Mouse (Mus musculus): ENCODE data around the gene Antxr1. TPM values are rescaled to one million over a fixed set of nuclear protein-coding genes. Genes with fewer than 3 reads are reported as not detected.

Gene Antxr1
- polyA plus RNA-seq, 1 experiment from 2014 or later = 5.5 TPM

DNA sequence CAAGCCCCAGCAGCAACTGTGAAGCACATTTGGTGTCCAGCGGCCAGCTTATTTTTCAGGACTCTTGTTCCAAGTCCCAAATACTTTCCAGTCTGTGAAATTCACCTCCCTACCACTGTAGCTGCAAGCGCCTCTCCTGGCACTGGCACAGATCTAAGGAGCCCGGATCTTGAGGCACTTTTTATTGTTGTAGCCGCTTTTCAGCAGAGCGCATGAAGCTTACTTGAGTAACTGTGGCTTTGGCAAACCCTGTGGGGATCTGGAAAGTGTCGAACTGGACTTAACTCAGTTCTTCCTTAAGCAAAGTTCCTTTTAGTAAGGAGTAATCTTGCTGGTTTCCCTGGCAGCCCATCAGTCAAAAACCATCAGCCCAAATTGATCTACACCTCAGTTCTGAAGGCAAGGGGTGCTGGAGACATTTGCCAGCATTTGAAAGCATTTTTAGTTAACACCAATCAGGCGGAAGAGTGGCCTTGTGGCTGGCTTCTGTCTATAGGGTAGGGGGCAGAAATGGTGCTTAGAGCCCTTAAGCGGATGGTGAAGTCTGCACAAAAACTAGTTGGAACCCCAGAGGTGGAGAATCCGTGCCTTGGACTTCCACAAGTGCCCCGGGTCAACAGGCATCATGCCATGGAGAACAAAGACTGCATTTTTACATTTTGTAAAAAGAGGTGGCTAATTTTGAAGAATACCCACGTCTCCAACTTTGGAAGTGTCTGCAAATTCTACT is 1.1 kb downstream of the Antxr1 start:
- Histone ChIP-seq H3K27ac (no peak overlapping the region), H3K36me3 (replicated peaks; ENCODE audit: control insufficient read depth, insufficient read depth) (no peaks in the 10 kb centered on the region), H3K9ac (peak overlapping the region; percentile 73), H3K9me3 (ENCODE audit: control insufficient read depth, low read length) (no peaks in the 10 kb centered on the region), H3K27me3 (ENCODE audit: control insufficient read depth, insufficient read depth, low read length) (no peaks in the 10 kb centered on the region), H3K4me3 (replicated peaks; ENCODE audit: low read length) (peak overlapping the region; percentile 57), H3K4me2 (replicated peaks) (peak overlapping the region; percentile 80), H3K4me1 (replicated peaks; ENCODE audit: control insufficient read depth, insufficient read depth, low read length) (peaks cover 16% of the 10 kb centered on the region)
- no peak for ATAC-seq (ENCODE audit: low FRiP score)
- peak; percentile 71 for DNase-seq (ENCODE audit: low spot score)
- WGBS = 9% methylated on average over 11 of the region's 11 CpGs

DNA sequence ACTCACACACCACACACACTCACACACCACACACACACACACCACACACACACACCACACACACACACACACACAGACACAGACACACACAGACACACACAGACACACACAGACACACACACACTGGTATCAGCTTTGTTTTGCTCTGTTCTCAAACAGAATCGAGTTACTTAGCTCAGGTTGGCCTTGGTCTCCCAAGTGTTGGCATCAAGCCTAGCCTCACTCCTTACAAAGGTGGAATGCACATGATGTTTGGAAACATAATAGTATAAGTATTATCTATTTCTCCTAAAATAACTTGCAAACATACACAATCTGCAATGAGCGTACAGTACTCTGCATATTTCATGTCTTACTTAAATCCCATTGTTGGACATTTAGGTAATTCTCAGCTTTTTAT is 3.2 kb downstream of the Antxr1 start:
- DNase-seq (ENCODE audit: low spot score) (no peak), ATAC-seq (ENCODE audit: low FRiP score) (no peak)
- 76% methylated on average over 2 of the region's 2 CpGs for WGBS
- Histone ChIP-seq H3K4me2 (replicated peaks) (0 out of 2 replicates have a peak overlapping the region, but pooled peaks have one; percentile 80), H3K9me3 (ENCODE audit: control insufficient read depth, low read length) (no peaks in the 10 kb centered on the region), H3K27me3 (ENCODE audit: control insufficient read depth, insufficient read depth, low read length) (no peaks in the 10 kb centered on the region), H3K27ac (no peak overlapping the region), H3K4me1 (replicated peaks; ENCODE audit: control insufficient read depth, insufficient read depth, low read length) (peaks cover 16% of the 10 kb centered on the region), H3K9ac (no peak overlapping the region), H3K36me3 (replicated peaks; ENCODE audit: control insufficient read depth, insufficient read depth) (no peaks in the 10 kb centered on the region), H3K4me3 (replicated peaks; ENCODE audit: low read length) (no peak overlapping the region)

DNA sequence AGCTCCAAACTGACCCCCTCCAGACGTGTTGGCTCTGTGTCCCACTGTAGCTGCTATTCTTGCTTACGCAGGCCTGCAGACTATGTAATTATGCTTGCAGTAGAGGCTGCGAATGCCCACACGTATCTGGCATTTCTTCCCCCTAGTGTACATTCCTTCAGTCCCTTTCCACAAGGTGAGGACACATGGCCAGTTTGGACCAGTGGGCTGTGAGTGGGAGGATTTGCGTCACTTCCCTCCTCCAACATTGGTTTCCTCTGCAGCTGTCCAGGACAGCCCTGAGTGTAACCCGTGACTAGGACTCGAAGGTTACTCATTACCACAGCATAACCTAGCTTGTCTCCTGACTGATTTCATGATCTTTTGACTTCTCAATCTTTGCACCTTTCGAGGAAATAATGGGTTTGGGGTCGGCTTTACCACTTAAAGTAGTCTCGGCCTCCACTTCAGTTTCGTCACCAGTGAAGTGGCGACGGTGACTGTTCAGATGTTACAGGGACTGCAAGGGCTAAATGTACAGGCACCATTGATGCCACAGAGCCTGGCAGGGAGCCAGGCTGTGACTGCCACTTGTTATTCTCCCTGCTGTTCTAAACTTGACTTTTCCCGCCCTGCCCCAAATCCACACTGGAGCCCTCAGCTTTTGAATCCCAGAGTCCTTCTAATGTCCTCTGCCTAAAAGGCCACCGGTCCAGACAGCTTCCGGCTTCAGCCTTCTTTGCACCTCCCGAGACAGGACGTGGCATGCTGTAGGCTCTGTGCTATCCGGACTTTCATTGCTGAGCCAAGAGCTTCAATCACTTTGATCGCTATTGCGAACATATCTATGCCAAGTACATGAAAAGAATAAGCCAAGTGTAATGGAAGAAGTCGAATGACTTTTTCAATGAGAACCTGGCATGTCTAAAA is 7.1 kb downstream of the Antxr1 start:
- Histone ChIP-seq H3K27ac (no peak overlapping the region), H3K4me3 (replicated peaks; ENCODE audit: low read length) (no peak overlapping the region), H3K27me3 (ENCODE audit: control insufficient read depth, insufficient read depth, low read length) (no peaks in the 10 kb centered on the region), H3K36me3 (replicated peaks; ENCODE audit: control insufficient read depth, insufficient read depth) (no peaks in the 10 kb centered on the region), H3K9me3 (ENCODE audit: control insufficient read depth, low read length) (no peaks in the 10 kb centered on the region), H3K4me1 (replicated peaks; ENCODE audit: control insufficient read depth, insufficient read depth, low read length) (peaks cover 9% of the 10 kb centered on the region; the same call in 1 of the 2 replicates), H3K9ac (no peak overlapping the region), H3K4me2 (replicated peaks) (no peak overlapping the region)
- 73% methylated on average over 22 of the region's 22 CpGs for WGBS
- DNase-seq (ENCODE audit: low spot score) = no peak
- no peak for ATAC-seq (ENCODE audit: low FRiP score)

DNA sequence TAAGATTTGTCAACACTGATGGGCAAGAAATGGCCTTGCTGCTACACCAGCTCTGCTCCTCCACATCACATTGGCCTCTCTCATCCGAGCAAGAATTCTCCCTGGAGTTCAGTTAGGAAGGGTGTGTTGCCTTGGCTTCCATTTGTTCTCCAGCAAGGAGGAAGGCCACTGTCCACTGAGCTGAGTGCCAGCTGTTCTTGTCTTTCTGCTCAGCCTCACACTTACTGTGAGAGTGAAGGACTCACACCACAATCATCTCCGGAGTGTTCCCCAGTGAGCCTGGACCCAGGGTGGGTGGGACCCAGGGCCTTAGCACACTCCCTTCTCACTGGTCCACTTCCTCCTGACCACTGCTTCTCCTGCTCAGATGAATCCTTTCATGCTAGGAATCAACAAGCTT is 8.7 kb downstream of the Antxr1 start:
- no peak overlapping the region for H3K27ac ChIP-seq
- no peak overlapping the region for H3K9ac ChIP-seq
- WGBS = 96% methylated on average over 2 of the region's 2 CpGs
- H3K9me3 ChIP-seq (ENCODE audit: control insufficient read depth, low read length) = no peaks in the 10 kb centered on the region
- no peak overlapping the region for H3K4me3 ChIP-seq (replicated peaks; ENCODE audit: low read length)
- H3K4me2 ChIP-seq (replicated peaks) = no peak overlapping the region
- no peak for DNase-seq (ENCODE audit: low spot score)
- H3K27me3 ChIP-seq (ENCODE audit: control insufficient read depth, insufficient read depth, low read length) = no peaks in the 10 kb centered on the region
- peaks cover 3% of the 10 kb centered on the region; the same call in 1 of the 2 replicates for H3K4me1 ChIP-seq (replicated peaks; ENCODE audit: control insufficient read depth, insufficient read depth, low read length)
- ATAC-seq (ENCODE audit: low FRiP score) = no peak
- no peaks in the 10 kb centered on the region for H3K36me3 ChIP-seq (replicated peaks; ENCODE audit: control insufficient read depth, insufficient read depth)

DNA sequence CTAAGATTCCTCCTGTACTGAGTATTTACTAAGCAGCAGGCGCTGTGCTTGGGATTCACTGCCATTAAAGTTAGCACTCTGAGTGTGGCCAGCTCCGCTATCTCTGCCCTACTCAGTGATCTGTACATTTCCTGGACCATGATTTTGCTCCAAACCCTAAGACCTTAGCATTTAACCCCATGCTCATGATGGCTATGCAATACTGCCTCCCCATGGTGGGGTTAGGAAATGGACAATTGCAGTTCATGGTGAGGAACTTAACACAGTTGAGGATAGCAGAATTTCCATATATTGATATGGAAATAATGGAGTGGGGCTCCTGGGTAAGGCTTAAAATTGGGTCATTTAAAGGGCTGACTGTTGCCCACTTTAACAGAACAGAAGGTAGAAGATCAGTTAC is 12.2 kb downstream of the Antxr1 start:
- H3K36me3 ChIP-seq (replicated peaks; ENCODE audit: control insufficient read depth, insufficient read depth) = no peaks in the 10 kb centered on the region
- H3K27ac ChIP-seq = no peak overlapping the region
- ATAC-seq (ENCODE audit: low FRiP score) = no peak
- no peak overlapping the region for H3K4me2 ChIP-seq (replicated peaks)
- H3K27me3 ChIP-seq (ENCODE audit: control insufficient read depth, insufficient read depth, low read length) = no peaks in the 10 kb centered on the region
- H3K4me3 ChIP-seq (replicated peaks; ENCODE audit: low read length) = no peak overlapping the region
- H3K4me1 ChIP-seq (replicated peaks; ENCODE audit: control insufficient read depth, insufficient read depth, low read length) = no peaks in the 10 kb centered on the region; the same call in 1 of the 2 replicates
- no peak overlapping the region for H3K9ac ChIP-seq
- no peaks in the 10 kb centered on the region for H3K9me3 ChIP-seq (ENCODE audit: control insufficient read depth, low read length)
- peak; percentile 34 for DNase-seq (ENCODE audit: low spot score)
- 88% methylated on average over 2 of the region's 2 CpGs for WGBS

DNA sequence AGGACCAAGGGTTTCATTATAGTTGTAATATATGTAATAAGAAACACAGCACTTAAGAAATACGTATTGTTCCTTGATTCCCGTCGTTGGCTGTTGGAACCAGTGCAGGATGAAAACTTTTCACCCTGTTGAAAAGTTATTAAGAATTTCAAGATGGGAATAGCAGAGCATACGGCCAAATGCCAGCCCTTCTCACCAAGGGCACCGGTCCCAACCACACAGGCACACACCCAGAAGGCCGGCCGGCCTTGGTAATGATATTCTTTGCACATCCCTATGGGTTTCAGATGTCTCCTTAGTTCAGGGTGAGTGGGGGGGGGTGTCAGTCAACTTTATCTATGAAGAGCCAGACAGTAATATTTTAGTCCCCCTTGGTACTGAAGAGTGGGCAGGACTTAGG is 17.0 kb downstream of the Antxr1 start:
- ATAC-seq (ENCODE audit: low FRiP score) (no peak), DNase-seq (ENCODE audit: low spot score) (no peak)
- Histone ChIP-seq H3K4me3 (replicated peaks; ENCODE audit: low read length) (no peak overlapping the region), H3K4me1 (replicated peaks; ENCODE audit: control insufficient read depth, insufficient read depth, low read length) (no peaks in the 10 kb centered on the region), H3K27me3 (ENCODE audit: control insufficient read depth, insufficient read depth, low read length) (no peaks in the 10 kb centered on the region), H3K4me2 (replicated peaks) (no peak overlapping the region), H3K27ac (no peak overlapping the region), H3K9me3 (ENCODE audit: control insufficient read depth, low read length) (no peaks in the 10 kb centered on the region), H3K9ac (no peak overlapping the region), H3K36me3 (replicated peaks; ENCODE audit: control insufficient read depth, insufficient read depth) (no peaks in the 10 kb centered on the region)
- 97% methylated on average over 7 of the region's 7 CpGs for WGBS

DNA sequence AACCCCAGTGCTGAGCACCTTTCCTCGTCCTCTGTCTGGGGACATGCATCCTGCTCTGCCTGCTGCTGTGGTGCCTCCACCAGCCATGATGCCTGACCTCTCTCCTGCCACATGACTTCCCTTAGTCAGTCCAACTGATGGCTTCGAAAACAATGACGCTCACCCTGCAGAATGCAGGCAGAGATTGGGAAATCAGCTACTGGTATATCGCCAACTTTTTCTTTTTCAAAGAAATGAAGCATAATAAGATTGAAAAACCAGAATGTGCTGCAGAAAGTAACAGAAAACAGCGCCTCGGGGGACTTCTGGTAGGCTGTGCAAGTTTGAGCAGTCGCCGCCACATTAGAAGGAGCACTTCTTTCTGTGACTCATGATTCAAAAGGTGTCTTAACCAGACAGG is 18.7 kb downstream of the Antxr1 start:
- Histone ChIP-seq H3K9ac (no peak overlapping the region), H3K4me1 (replicated peaks; ENCODE audit: control insufficient read depth, insufficient read depth, low read length) (no peaks in the 10 kb centered on the region), H3K36me3 (replicated peaks; ENCODE audit: control insufficient read depth, insufficient read depth) (no peaks in the 10 kb centered on the region), H3K4me2 (replicated peaks) (no peak overlapping the region), H3K9me3 (ENCODE audit: control insufficient read depth, low read length) (no peaks in the 10 kb centered on the region), H3K27ac (no peak overlapping the region), H3K27me3 (ENCODE audit: control insufficient read depth, insufficient read depth, low read length) (no peaks in the 10 kb centered on the region), H3K4me3 (replicated peaks; ENCODE audit: low read length) (no peak overlapping the region)
- no peak for ATAC-seq (ENCODE audit: low FRiP score)
- no peak for DNase-seq (ENCODE audit: low spot score)
- 87% methylated on average over 8 of the region's 8 CpGs for WGBS

DNA sequence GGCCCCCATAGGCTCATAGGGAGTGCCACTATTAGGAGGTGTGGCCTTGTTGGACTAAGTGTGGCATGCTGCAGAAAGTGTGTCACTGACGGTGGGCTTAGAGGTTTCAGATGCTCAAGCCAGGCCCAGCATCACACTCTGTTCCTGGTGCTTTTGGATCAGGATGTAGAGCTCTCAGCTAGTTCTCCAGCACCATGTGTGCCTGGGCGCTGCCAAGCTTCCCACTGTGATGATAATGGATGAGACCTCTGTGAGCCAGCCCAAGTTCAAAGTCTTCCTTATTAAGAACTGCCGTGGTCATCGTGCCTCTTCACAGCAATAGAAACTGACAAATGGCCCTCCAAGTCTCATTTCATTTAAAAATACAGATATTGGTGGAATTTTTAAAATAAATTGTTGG is 22.9 kb downstream of the Antxr1 start:
- DNase-seq (ENCODE audit: low spot score) (no peak), ATAC-seq (ENCODE audit: low FRiP score) (no peak)
- H3K4me2 ChIP-seq (replicated peaks) = no peak overlapping the region
- H3K4me1 ChIP-seq (replicated peaks; ENCODE audit: control insufficient read depth, insufficient read depth, low read length) = no peaks in the 10 kb centered on the region
- no peaks in the 10 kb centered on the region for H3K9me3 ChIP-seq (ENCODE audit: control insufficient read depth, low read length)
- H3K4me3 ChIP-seq (replicated peaks; ENCODE audit: low read length) = no peak overlapping the region
- no peak overlapping the region for H3K27ac ChIP-seq
- H3K27me3 ChIP-seq (ENCODE audit: control insufficient read depth, insufficient read depth, low read length) = no peaks in the 10 kb centered on the region
- 75% methylated on average over 4 of the region's 4 CpGs for WGBS
- no peak overlapping the region for H3K9ac ChIP-seq
- no peaks in the 10 kb centered on the region for H3K36me3 ChIP-seq (replicated peaks; ENCODE audit: control insufficient read depth, insufficient read depth)

DNA sequence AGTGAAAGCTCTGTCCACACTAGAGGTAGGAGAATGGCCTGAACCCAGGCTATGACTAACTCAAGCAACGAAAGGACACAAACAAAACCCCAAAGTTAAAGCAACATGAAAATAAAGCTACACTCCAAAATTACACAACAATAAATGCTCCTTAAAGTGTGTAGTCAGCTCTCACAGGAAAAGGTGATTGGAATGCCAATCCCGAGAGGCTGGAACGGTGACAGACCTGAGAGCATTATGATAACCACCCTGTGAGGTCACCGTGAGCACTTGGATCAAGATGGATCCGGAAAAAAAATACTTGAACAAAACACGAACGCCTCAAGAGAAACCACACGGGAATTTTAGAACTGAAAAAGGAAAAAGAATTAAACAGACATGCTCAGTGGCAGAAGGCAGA is 31.1 kb downstream of the Antxr1 start:
- H3K9ac ChIP-seq = no peak overlapping the region
- no peaks in the 10 kb centered on the region for H3K27me3 ChIP-seq (ENCODE audit: control insufficient read depth, insufficient read depth, low read length)
- no peak overlapping the region for H3K27ac ChIP-seq
- WGBS = 90% methylated on average over 8 of the region's 8 CpGs
- ATAC-seq (ENCODE audit: low FRiP score) (no peak), DNase-seq (ENCODE audit: low spot score) (no peak)
- no peaks in the 10 kb centered on the region for H3K36me3 ChIP-seq (replicated peaks; ENCODE audit: control insufficient read depth, insufficient read depth)
- H3K4me2 ChIP-seq (replicated peaks) = no peak overlapping the region
- H3K4me1 ChIP-seq (replicated peaks; ENCODE audit: control insufficient read depth, insufficient read depth, low read length) = 0 out of 2 replicates have a peak, but pooled peaks cover 3% of the 10 kb centered on the region
- no peak overlapping the region for H3K4me3 ChIP-seq (replicated peaks; ENCODE audit: low read length)
- H3K9me3 ChIP-seq (ENCODE audit: control insufficient read depth, low read length) = no peaks in the 10 kb centered on the region
